Mouse (Mus musculus) embryonic fibroblast, embryonic 13.5 days (primary cell): ENCODE data around the gene Prkcg.

ENCODE experiments used
- CTCF ChIP-seq: IDR thresholded peaks from 2 replicates; pipeline ENCODE4 v1.5.1; 2011; ENCODE audit warnings: mild to moderate bottlenecking, control low read depth, low read length, moderate library complexity, borderline replicate concordance; ENCODE audit not compliant: insufficient read depth
- POLR2A ChIP-seq: IDR thresholded peaks from 2 replicates; pipeline ENCODE4 v1.6.1; 2011; ENCODE audit warnings: low read depth, mild to moderate bottlenecking, control low read depth, low read length, moderate library complexity

DNA sequence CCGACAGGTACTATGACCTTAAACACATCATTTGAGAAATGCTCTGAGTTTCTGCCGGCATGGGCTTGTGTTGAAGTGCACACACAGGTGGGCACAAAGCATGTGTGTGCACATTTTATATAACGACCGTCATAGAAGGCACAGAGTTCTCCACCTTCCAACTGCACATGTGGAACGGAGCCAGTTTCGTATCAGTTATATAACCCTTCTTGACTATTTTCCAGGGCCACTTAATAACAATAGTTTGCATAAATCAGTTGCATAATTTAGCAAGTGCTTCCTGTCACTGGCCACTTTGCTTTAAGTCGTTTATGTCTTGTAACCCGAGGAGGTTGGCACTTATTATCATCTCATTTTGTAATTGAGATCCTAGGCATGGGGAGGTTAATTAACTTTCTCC is 84.8 kb downstream of the Prkcg start:
- no peak for TF ChIP-seq CTCF
- TF ChIP-seq POLR2A, result no peak
